Mouse (Mus musculus) retina, adult 2 months (tissue): ENCODE results near the gene Nme3.

Experiments
- DNase-seq: peaks from one replicate; pipeline ENCODE4 v3.0.0-alpha.2; 2012; ENCODE audit warnings: low read depth, low spot score

Gene Nme3

GRCm38 (mm10) chr17:24878531-24878930 lies 17.8 kb upstream of the Nme3 start:
- DNase-seq = no peak

- no peak for DNase-seq
Measured at GRCm38 (mm10) chr17:24881738-24882440, 14.4 kb upstream of the Nme3 start.

- no peak for DNase-seq
Measured at GRCm38 (mm10) chr17:24884391-24884790, 11.9 kb upstream of the Nme3 start.

DNA sequence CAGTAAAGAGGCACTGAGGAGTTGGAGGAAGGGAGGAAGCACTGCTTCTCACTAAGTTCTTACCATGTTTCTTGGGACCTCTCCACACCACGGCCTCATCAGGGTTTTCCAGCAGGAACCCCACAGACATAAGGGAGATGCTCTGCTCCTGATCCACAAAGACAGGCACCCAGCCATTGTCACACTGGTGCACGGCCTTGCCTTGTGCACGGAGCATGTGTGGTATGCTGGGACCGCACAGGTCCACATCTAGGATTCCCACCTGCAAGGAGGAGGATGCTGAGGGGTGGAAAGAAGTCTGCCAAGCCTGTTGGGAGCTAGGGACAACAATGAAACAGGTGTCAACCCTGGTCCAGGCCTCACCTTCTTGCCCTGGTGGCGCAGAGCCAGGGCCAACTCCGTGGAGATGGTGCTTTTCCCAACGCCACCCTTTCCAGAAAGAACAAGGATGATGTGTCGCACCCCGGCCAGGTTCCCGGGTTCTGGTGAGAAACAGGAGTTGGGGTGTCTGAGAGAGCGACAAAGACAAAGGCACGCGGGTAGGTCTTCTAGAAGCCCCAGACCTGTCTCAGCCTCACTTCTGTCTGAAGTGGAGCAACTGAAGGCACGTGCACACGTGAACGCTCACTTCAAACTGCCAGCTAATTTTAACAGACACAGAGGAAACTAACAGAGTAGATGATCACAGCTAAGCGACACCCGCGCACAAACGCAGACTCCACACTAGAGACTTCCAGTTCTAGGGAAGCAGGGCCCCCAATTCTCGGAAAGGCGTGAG lies 10.8 kb upstream of the Nme3 start:
- no peak for DNase-seq

DNA sequence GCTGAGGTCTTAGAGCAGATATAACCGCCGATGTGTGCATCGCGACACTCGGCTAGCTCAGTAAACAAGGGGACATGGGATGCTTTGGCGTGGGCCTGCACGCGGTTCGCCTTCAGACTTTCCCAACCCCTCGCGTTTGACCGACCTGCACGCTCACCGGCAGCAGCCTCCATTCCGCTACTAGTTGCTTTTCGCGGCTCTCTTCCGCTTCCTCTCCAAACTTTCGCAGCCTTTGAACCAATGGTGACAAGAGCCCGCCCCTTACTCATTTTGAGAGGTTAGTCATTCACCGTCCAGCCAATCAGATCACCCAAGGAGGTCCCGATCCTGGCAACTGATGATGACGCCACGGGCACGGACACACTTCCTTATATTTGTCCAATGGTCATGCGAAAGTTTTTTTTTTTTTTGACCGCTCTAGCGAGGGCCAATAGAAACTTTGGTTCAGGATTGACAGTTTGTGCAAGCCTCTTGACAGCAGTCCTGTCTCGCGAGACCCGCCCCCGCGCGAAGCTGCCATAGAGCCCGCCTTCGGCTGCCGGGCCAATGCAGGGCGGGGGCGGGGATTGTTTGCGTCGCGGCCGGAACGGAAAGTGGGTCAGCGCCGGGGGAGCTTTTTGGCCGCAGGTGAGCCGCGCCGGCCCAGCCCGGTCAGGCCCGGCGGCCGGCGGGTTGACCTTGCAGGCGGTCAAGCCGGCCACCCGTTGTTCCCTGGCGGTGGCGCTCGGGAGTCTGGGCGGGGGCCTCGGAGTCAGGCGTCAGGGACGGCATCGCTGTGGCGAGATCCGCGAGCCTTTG lies 10.0 kb upstream of the Nme3 start, which contains the start of the genes Nubp2 and Spsb3:
TSS of gene Nubp2 (minus strand) at position 216 of the 798 bp plus-strand sequence.
TSS of gene Spsb3 (plus strand) at position 510 of the 798 bp plus-strand sequence.
- peak; percentile 99 for DNase-seq

DNA sequence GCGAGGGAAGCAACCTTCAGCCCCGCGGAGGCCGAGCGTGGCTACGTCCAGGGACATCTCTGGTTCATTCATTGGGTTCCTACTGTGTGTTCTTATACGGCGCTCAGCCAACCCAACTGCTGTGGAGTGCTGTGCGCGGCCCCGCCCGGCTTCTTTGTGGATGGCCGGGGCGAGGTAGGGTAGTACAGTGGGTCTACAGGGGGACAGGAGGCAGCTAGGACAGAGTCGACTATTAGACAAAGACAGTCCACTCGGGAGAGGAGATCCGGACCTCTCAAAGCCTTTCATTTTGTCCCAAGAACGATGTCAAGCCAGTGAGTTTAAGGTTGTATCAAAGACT lies 9.4 kb upstream of the Nme3 start:
- no peak for DNase-seq

GRCm38 (mm10) chr17:24887291-24888080 lies 8.8 kb upstream of the Nme3 start:
- no peak for DNase-seq

DNA sequence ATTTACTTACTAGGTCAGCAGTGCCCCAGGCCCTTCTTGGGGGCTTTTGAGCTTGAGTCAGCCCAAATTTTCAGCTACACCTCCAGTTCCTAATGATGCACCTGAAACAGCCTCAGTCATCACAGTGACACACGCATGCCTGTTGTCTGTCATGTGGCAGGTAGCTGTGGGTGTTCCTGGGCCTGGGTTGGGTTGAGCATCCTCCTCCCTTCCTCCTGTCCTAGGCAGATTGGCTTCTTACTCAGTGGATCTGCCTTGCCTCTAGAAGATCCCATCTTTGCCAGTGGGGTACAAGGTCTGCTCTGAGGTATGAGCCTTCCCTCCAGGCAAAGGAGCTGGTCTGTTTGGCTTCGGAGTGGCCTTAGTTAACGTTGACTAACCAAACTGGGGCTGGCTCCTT lies 7.4 kb upstream of the Nme3 start:
- no peak for DNase-seq

GRCm38 (mm10) chr17:24890151-24891092 lies 5.9 kb upstream of the Nme3 start:
- DNase-seq = no peak

GRCm38 (mm10) chr17:24891321-24891720 lies 5.0 kb upstream of the Nme3 start:
- DNase-seq = no peak

- no peak for DNase-seq
Measured at GRCm38 (mm10) chr17:24892785-24893184, 3.5 kb upstream of the Nme3 start.

GRCm38 (mm10) chr17:24893276-24893675 lies 3.0 kb upstream of the Nme3 start:
- no peak for DNase-seq

GRCm38 (mm10) chr17:24894061-24894994 lies 2.0 kb upstream of the Nme3 start:
- no peak for DNase-seq

DNA sequence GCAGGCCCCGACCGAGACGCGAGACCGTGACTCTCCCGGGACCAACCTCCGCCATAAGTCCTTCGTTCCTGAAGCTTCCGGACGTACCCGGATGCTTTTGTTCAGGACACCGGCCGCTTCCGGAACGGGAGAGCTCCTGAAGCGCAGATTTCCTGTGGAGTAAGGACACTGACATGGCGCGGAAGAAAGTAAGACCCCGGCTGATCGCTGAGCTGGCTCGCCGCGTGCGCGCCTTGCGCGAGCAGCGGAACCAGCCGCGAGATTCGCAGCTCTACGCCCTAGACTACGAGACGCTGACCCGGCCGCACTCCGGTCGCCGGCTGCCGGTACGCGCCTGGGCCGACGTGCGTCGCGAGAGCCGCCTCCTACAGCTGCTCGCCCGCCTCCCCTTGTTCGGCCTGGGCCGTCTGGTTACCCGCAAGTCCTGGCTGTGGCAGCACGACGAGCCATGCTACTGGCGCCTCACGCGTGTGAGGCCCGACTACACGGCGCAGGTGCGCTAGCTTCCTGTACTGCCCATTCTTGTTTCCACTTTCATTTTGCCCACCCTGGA lies 1.2 kb upstream of the Nme3 start, which contains the start of the genes Eme2 and Mrps34:
TSS of gene Eme2 (minus strand) at position 93 of the 553 bp plus-strand sequence.
TSS of gene Mrps34 (plus strand) at position 122 of the 553 bp plus-strand sequence.
- DNase-seq = peak; percentile 80

DNA sequence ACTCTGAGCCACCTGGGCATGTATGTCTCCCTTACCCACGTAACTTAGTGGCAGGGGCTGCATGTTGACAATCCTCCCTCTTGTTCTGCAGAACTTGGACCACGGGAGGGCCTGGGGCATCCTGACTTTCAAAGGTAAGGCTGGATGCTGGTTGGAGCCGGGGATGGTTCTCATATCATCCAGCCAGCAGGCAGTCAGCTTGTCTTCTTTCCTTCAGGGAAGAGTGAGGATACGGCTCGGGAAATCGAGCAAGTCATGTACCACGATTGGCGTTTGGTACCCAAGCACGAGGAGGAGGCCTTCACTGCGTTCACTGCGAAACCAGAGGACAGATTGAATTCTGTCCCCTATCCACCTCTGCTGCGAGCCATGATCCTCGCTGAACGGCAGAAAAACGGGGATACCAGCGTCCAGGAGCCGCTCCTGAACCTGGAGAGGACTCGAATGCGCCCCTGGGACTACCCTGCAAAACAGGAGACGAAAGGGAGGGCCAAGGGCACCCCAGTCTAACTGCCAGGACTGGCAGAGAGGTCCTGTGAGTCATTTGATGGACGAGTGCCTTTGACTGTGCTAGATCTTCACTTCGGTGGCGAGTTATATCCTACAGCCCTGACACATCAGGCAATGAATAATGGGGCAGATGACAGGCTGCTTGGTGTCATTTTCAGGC lies 594 bp upstream of the Nme3 start:
- DNase-seq = no peak

GRCm38 (mm10) chr17:24896993-24897269 lies 631 bp downstream of the Nme3 start:
- no peak for DNase-seq

GRCm38 (mm10) chr17:24897600-24897999 lies 1.3 kb downstream of the Nme3 start:
- DNase-seq = no peak
